Comparison of ENCODE assay signal across 14 mouse cellular contexts in the genomic region with DNA sequence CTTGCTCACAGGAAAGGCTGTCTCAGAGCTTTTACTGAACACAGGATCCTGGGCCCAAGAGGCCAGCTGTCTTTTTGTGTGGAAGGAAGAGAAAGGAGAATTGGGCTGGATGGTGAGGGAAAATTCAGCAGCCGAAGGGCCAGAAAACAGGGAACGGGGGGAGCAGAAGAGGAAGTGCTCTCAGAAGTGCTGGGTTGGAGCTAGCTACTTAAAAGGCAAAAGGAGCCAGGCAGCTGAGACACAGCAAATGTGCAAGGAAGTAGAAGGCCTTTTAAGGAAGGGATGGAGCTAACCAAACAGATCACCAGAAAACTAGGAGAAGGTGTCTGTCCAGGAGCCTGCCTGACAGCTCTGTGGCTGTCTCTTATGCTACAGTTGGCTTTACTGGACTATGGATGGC.
A peak's percentile ranks its signal among the peaks of the same experiment; 100 is the strongest.
DNase-seq lines count a peak whose midpoint lies in the region; ATAC-seq and TF ChIP-seq lines count a peak whose summit lies in the region.
"Had no signal": no experiment of that assay in that cellular context is flagged by ENCODE, and none has a peak within 500 bp of the region (broad histone marks: within the 10 kb centered on the region; RNA-seq: fewer than 3 reads in every experiment).

No protein-coding gene starts in this region.

- H3K27ac ChIP-seq in heart, embryonic 12.5 days (ENCODE audit: poor library complexity, severe bottlenecking) = no peak overlapping the region
- peak overlapping the region; percentile 9; the same call in 1 of the 2 replicates for H3K27ac ChIP-seq in lung, embryonic 14.5 days (ENCODE audit: low read depth)
- peak overlapping the region; percentile 75 for H3K27ac ChIP-seq in intestine, embryonic 15.5 days
- H3K27ac ChIP-seq: embryonic facial prominence, embryonic 13.5 days; liver, embryonic 15.5 days had no signal

- DNase-seq in heart, adult 11 months = peak; percentile 92
- DNase-seq in lung, embryonic 14.5 days = no peak
- no peak for DNase-seq in lung, postnatal 36 days
- no peak for DNase-seq in thymus, adult 18-20 months
- DNase-seq: cerebellum, adult 9-10 months; heart, postnatal 14 days; kidney, adult 2 months; lung, postnatal 4 days; right cerebral cortex, postnatal 25 days had no signal

- H3K9me3 ChIP-seq in heart, embryonic 12.5 days (replicated peaks) = no peaks in the 10 kb centered on the region
- no peaks in the 10 kb centered on the region for H3K9me3 ChIP-seq in lung, embryonic 14.5 days (ENCODE audit: low read depth, low read length)
- H3K9me3 ChIP-seq in intestine, embryonic 15.5 days = no peaks in the 10 kb centered on the region
- H3K9me3 ChIP-seq: embryonic facial prominence, embryonic 13.5 days; liver, embryonic 15.5 days had no signal

- H3K4me1 ChIP-seq in heart, embryonic 12.5 days (replicated peaks) = peaks cover 34% of the 10 kb centered on the region
- H3K4me1 ChIP-seq in lung, embryonic 14.5 days (ENCODE audit: insufficient read depth) = peaks cover 10% of the 10 kb centered on the region
- H3K4me1 ChIP-seq in intestine, embryonic 15.5 days (replicated peaks) = peaks cover 28% of the 10 kb centered on the region
- H3K4me1 ChIP-seq: liver, embryonic 15.5 days had no signal

- no peak for TF ChIP-seq CTCF in lung, embryonic 14.5 days (IDR thresholded peaks at IDR 0.05; ENCODE audit: low read depth)

- no peak for ATAC-seq in heart, embryonic 12.5 days (ENCODE audit: insufficient number of reproducible peaks, low FRiP score)
- no peak for ATAC-seq in lung, embryonic 14.5 days (ENCODE audit: insufficient read depth)
- ATAC-seq in intestine, embryonic 15.5 days = no peak
- ATAC-seq in inflammation-experienced regulatory T-cells, adult 6 months = no peak

- WGBS in heart, embryonic 12.5 days = 43% methylated on average over 2 of the region's 2 CpGs
- WGBS in lung, embryonic 14.5 days = 32% methylated on average over 2 of the region's 2 CpGs
- WGBS in intestine, embryonic 15.5 days = 37% methylated on average over 2 of the region's 2 CpGs

- no peak overlapping the region for H3K9ac ChIP-seq in heart, embryonic 12.5 days
- no peak overlapping the region for H3K9ac ChIP-seq in lung, embryonic 14.5 days
- H3K9ac ChIP-seq in intestine, embryonic 15.5 days = no peak overlapping the region
- H3K9ac ChIP-seq: embryonic facial prominence, embryonic 13.5 days; liver, embryonic 15.5 days had no signal

- H3K36me3 ChIP-seq in heart, embryonic 12.5 days = no peaks in the 10 kb centered on the region
- no peaks in the 10 kb centered on the region for H3K36me3 ChIP-seq in lung, embryonic 14.5 days (ENCODE audit: insufficient read depth)
- H3K36me3 ChIP-seq in intestine, embryonic 15.5 days = no peaks in the 10 kb centered on the region
- H3K36me3 ChIP-seq: embryonic facial prominence, embryonic 13.5 days; liver, embryonic 15.5 days had no signal

- no peak overlapping the region for H3K4me2 ChIP-seq in heart, embryonic 12.5 days
- no peak overlapping the region for H3K4me2 ChIP-seq in lung, embryonic 14.5 days
- no peak overlapping the region for H3K4me2 ChIP-seq in intestine, embryonic 15.5 days (replicated peaks)
- H3K4me2 ChIP-seq: embryonic facial prominence, embryonic 13.5 days; liver, embryonic 15.5 days had no signal

- no peak overlapping the region for H3K4me3 ChIP-seq in heart, embryonic 12.5 days
- no peak overlapping the region for H3K4me3 ChIP-seq in lung, embryonic 14.5 days (ENCODE audit: low read depth, low read length)
- H3K4me3 ChIP-seq in intestine, embryonic 15.5 days (replicated peaks) = no peak overlapping the region
- H3K4me3 ChIP-seq: embryonic facial prominence, embryonic 13.5 days; liver, embryonic 15.5 days had no signal

- H3K27me3 ChIP-seq in heart, embryonic 12.5 days (replicated peaks) = no peaks in the 10 kb centered on the region
- no peaks in the 10 kb centered on the region for H3K27me3 ChIP-seq in lung, embryonic 14.5 days (ENCODE audit: insufficient read depth, low read length)
- H3K27me3 ChIP-seq in intestine, embryonic 15.5 days (replicated peaks) = no peaks in the 10 kb centered on the region
- H3K27me3 ChIP-seq: embryonic facial prominence, embryonic 13.5 days; liver, embryonic 15.5 days had no signal
